Mouse (Mus musculus): ENCODE measurements around the gene Slc38a6. TPM values are rescaled to one million over a fixed set of nuclear protein-coding genes. Genes with fewer than 3 reads are reported as not detected.

Slc38a6 gene
- total RNA-seq, 2 experiments from 2014 or later = 4.7 to 6.2 TPM

DNA sequence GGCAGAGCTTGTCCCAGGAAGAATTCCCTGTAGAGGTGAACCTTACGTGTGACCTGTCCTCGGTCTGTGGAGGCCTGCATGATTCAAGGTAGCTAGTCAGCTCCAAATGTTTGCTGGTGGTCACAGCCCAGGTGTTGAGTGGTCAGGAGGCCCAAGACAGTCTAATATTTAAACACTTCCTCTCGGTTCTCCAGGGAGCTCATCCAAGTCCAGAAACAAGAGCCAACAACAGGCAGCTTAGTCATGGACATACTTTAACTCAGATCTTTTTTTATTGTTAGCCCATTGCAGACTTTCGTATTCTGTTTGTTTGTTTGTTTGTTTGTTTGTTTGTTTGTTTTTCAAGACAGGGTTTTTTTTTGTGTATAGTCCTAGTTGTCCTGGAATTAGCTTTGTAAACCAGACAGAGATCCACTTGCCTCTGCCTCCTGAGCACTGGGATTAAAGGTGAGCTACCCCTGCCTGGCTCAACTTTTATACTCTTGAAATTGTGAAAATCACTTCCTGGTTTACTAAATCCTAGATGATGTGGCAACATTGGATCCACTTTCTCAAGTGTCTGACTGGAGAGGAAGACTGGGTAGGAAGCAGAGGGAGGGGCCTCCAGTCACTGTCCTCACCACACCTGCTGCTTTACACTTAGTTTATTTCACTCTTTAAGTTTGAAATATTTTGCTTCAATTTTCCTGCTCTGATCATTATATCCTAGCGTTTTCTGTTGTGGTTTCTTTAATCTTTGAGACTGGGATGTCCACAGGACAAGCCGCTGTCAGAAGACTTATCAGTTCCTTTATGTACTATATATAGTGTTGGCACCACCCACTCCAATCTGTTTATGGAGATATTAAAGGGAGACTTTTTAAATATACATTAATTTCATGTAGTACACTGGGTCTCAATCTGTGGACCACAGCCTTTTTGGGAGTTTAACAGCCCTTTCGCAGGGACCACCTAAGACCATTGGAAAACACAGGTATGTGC, 31.4 kb downstream of the Slc38a6 start:
- no peak for DNase-seq

- DNase-seq = no peak
Observed at GRCm38 (mm10) chr12:73324180-73324586, 37.6 kb downstream of the Slc38a6 start.

DNA sequence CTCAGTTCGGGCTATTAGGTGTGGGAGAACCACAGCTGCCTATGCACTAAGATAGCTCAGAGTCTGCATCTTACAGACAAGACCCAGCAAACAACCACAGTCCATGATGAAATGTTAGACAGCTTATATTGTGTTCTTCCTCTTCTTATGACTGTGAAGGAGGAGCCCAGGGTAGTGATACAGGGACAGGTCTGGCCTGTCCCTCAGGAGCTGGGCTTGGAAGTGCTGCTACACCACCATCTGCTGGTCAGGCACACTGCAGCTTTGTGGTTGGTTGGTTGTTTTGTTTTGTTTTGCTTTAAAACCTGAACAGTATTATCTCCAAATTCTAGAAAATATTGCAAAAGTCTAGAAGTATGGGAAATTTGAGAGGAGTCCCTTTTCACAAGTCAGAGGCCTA, 38.2 kb downstream of the Slc38a6 start:
- DNase-seq = peak; percentile 46 to 59

GRCm38 (mm10) chr12:73325181-73325580, 38.6 kb downstream of the Slc38a6 start:
- DNase-seq = no peak

GRCm38 (mm10) chr12:73325617-73326016, 39.0 kb downstream of the Slc38a6 start:
- DNase-seq = peak; percentile 42 to 78

GRCm38 (mm10) chr12:73327381-73327780, 40.8 kb downstream of the Slc38a6 start:
- no peak for DNase-seq

GRCm38 (mm10) chr12:73328448-73329167, 42.0 kb downstream of the Slc38a6 start:
- DNase-seq = no peak

- no peak for DNase-seq
Observed at GRCm38 (mm10) chr12:73330236-73330635, 43.7 kb downstream of the Slc38a6 start.

DNA sequence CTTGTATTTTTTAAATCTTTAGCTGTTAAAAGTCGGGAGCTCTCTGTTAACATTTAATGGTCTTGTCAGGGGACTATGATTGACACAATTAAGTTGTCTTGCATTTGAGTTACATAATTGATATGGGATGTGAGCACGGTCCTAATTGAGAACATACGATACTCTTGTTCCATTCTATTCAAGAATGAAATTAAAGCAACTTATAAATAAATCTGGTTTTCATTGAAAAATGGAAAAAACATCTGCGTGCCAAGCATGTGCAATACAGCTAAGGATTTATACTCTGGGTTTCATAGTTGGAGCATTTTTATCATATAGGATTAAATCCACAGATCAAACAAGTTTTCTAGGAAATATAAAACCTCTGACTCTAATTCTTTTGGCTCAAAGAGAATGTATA, 46.1 kb downstream of the Slc38a6 start:
- DNase-seq = no peak

DNA sequence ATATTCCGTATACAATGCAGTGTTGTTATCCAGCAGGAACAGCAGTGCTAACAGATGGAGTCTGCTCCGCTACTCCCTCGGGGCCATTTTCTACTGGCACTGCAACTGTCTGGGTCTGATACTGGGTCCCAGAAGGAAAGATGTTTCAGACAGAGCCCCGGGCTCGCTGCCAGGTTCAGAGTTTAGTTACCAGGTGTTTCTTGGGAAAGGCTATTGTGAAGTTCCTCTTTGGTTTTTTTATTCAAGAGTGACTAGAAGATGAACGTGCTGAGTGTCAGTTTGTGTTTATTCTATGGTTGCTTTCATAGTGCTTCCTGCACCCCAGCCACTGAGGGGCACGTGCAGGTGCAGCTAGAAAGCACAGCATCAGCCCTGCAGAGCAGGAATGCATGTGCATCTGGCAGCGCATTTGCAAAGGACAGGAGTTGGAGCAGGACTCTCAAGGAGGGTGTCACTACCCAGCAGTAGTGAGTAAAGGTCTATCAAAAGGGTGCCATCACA, 47.5 kb downstream of the Slc38a6 start:
- no peak for DNase-seq

DNA sequence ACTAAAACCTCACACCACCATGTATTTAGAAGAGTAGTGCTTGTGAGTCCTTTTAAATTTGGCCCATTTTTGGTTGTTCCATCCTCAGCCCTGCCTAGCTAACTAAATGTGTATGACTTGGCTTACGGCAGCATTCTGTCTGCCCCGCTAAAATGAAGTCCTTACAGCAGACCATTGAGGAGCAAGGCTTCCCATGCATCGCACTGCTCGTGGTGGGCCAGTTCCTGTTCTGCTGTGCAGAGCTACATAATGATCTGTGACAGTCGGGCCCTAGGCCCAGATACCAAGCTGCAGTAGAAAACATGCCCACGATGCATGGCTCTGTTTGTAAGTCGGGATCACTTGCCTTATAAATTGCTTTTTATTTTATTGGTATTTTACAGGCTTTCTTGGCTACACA, 50.5 kb downstream of the Slc38a6 start:
- DNase-seq = no peak

DNA sequence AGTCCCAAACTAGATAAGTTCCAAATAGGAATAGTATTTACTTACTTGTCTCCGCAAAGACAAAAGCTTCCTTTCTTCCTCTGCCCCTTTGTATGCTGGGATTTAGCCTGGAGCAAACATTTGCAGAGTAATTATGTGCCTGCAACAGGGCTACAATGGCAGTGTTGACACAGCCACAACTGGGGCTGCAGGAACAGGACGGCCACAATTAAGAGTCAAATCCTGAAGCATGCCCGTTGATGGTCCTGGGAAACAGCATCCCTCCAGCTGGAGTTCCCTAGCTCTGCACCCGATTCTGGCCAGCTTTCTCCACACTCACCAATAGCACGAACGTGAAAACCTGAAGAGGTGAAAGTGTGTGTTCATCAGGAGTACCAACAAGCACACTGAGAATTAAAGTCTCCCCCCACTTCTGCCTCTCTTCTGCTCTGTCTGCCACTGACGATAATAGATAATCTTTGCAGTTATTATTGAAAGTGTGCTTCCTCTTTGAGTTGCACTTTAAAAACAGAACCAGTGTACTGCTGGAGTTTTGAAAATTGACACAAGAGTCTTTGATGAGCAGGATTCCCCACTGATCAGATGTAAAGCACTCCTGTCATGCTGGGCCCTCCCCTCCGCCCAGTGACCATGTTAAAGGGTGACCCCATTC, 54.2 kb downstream of the Slc38a6 start:
- DNase-seq = no peak

DNA sequence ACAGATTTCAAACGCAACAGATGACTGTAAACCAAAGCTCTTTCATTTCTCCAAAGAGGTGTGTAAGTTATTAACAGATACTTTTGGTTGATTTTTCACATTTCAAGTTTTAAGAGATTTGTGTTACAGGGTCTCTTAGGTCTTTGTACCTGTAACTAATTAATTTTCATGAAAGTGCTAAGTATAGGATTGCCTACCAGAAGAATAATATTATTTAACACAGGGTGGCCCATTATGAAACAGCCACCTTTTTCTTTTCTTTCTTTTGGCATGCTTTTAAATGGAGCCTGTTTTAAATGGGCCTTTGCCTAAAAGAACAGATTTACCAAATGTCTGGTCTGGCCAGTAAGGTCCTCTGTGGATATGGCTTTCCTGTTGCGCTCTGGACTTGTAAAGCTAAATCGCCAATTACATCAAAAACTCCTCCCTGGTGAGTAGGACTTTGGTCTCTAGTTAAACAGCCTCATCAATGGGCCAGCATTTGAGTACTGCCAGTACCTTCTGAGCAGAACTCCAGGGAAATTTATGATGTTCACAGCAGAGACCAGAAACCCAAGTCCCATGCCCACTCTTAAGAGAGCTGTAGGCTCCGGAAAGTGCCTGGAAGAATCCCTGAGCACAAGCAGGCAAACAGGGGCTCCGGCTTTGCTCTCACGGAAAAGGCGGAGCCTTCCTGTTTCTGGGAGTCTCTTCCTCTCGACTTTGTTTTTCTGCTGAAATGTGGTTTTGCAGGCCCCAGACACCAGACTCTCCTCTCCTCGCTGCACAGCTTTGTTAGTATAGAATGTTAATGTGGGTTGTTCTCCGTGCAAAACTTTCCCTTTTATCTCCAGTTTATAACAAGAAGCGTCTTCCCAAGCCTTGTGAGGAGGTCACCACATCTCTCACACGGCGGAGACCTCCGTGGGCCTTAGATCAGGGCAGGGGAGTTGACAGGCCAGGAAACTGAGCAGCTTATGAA, 55.4 kb downstream of the Slc38a6 start:
- DNase-seq = peak in 1 of 2 experiments; percentile 29

GRCm38 (mm10) chr12:73344300-73344699, 57.7 kb downstream of the Slc38a6 start:
- no peak for DNase-seq

DNA sequence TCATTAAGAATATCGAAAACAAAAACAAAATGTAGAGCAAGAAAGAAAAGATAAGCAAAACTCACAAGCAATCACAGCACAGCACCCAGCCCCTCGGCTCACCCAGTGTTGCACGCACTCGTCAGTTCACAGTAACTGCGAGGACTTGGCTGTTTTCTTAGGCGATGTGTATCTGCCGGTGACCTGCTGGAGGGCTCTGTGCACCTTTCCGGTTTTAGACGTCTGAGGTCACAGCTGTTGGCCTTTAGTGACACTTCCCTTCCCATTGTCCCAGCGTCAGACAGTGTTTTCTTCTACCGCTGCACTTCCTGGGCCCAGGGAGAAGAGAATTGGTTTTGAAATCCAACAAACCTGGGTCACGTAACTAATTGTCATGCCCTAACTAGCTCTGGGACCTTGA, 58.6 kb downstream of the Slc38a6 start:
- DNase-seq = peak in 1 of 2 experiments; percentile 41

- no peak for DNase-seq
Observed at GRCm38 (mm10) chr12:73347202-73347601, 60.6 kb downstream of the Slc38a6 start.

- DNase-seq = no peak
Observed at GRCm38 (mm10) chr12:73350466-73350865, 63.9 kb downstream of the Slc38a6 start.

DNA sequence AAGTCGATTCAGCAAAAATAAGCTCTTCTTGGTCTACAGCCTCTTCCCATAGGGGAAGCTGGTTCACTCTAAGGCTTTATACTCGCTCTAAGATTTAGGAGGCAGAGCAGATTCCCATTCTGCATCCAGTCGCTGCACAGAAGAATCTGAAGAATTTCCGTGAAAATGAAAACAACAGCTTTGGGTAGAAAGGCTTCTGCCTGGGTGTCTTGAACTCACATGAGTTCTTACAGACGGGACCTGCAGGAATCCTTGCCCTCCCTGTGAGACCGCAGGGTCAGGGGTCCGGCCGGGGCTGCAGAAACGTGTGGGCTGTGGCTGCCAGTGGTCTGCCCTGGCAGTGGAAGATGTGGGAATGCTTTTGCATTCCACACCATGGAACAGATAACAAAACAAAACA, 64.4 kb downstream of the Slc38a6 start:
- DNase-seq = no peak

DNA sequence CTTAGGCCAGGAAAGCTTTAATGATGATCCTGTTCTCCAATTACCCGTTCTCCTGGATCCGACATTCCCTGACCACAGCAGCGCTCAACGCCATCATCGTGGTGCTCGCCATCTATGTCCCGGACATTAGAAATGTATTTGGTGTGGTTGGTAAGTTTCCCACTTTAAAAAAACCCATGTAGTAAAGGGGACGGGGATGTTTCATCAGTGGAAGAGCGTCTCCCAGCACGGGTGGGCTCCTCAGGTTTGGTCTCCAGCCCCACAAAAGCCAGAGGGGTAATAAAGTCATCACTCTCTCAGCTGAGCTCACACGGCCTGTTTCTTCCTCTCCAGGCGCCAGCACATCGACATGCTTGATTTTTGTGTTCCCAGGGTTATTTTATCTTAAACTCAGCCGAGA, 65.2 kb downstream of the Slc38a6 start:
- no peak for DNase-seq

GRCm38 (mm10) chr12:73353362-73353761, 66.8 kb downstream of the Slc38a6 start:
- peak; percentile 47 to 52 for DNase-seq

DNA sequence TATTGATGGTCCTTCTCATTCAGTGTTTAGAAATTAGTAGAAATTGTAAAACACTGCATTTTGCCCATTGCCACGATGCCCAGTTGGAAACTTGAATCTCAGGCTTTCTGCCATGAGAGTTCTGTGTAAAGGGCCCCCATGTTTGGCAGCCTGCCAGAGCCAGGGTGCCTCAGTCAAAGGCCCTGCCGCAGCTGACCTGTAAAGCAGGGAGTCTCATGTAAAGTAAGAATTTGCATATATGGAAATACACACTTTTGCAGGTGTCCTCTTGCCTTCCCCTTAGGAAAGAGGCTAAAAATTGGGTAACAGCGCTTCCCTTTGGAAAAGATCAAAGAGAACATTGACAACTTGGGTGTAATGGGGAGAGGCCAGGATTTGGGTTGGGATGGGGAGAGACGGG, 67.9 kb downstream of the Slc38a6 start:
- peak in 1 of 2 experiments; percentile 31 for DNase-seq
